Mouse (Mus musculus) layer of hippocampus, adult 11-12 months (tissue): Measurements from ENCODE around the gene Mapk9.

Source experiments
- DNase-seq: peaks from one replicate; pipeline ENCODE4 v3.0.0; 2022; ENCODE audit warnings: low spot score

Gene Mapk9

GRCm38 (mm10) chr11:49895966-49896590 lies 49.5 kb downstream of the Mapk9 start:
- no peak for DNase-seq

- no peak for DNase-seq
Measured at GRCm38 (mm10) chr11:49900043-49900442, 53.5 kb downstream of the Mapk9 start.

GRCm38 (mm10) chr11:49900962-49901658 lies 54.6 kb downstream of the Mapk9 start:
- no peak for DNase-seq

- DNase-seq = peak; percentile 66
Measured at GRCm38 (mm10) chr11:49901659-49902458, 55.3 kb downstream of the Mapk9 start, which contains the start of gene Rasgef1c. Gene Rasgef1c (plus strand): TSS chr11:49901835.

DNA sequence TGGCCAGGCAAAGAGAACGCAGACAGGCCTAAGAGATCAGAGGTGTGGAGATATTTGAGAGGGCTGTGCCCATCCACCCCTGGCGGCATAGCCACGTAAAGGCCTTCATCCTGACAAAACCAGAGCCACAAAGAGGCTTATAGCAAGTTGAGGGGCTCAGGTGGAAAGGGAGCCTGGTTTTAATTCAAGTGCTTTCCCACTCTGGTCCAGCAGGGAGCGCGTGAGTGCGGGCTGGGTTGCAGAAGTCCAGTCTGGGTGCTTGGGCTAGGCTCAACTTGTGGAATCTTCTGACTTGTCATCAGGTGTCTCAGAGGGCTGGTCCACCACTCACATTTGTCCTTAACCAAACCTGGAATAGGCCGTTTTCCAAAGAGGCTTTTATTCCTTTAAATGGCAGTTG lies 56.8 kb downstream of the Mapk9 start:
- DNase-seq = peak; percentile 80

GRCm38 (mm10) chr11:49918521-49919180 lies 72.1 kb downstream of the Mapk9 start:
- no peak for DNase-seq

DNA sequence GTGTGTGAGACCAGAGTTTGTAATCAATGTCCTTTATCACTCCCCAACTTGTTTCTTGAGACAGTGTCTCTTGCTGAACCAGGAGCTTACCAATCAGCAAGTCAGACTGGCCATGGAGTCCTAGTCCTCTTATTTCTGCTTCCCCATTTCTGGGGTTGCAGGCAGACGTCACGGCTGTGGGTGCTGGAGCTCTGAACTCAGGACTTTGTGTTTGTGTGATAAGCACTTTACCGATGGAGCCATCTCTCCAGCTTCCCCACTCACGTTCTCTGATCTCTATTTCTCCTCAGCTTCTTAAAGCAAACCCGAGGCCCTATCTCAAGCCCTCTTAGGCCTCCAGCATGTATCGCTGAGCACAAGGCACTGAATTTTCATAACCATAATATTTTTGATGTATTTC lies 72.8 kb downstream of the Mapk9 start:
- DNase-seq = no peak

GRCm38 (mm10) chr11:49923539-49923938 lies 77.0 kb downstream of the Mapk9 start:
- DNase-seq = no peak

DNA sequence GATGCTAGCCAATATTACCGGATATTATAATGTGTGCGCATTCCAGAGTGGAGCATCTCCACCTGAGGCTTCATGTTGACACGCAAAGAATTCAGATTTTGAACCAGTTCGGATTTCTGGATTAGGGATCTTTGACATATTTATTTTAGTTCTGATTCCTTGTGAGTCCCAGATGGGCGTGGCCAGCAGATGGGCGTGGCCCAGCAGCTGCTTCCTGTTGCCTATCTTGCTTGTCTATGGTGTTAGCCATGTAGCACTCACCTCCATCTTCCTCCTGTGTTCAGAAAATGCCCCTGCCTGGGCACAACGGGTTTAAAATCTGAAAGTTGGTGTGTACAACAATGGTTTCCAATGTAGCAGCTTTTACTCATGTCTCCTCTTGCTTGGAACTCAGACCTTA lies 79.6 kb downstream of the Mapk9 start:
- no peak for DNase-seq

- DNase-seq = no peak
Measured at GRCm38 (mm10) chr11:49927169-49927568, 80.6 kb downstream of the Mapk9 start.

- DNase-seq = no peak
Measured at GRCm38 (mm10) chr11:49927670-49928069, 81.1 kb downstream of the Mapk9 start.

GRCm38 (mm10) chr11:49931037-49931625 lies 84.6 kb downstream of the Mapk9 start:
- no peak for DNase-seq

DNA sequence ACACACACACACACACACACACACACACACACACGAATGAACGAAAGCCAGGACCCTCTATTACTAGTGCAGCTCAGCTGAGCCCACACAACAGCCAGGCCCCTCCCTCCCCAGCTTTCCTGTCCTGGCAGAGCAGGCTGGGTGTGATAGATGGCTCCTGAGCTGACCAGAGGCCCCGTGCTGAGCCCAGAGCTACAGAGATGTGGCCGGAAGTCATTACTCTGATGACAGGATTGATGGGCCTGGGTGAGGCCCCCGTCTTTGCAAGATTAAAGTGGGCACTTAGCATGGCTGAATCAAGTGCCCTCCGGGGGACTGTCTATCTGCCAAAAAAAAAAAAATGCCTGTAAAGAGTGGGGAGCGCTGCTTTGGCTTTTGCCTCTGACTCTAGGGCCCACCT lies 85.3 kb downstream of the Mapk9 start:
- no peak for DNase-seq

- DNase-seq = no peak
Measured at GRCm38 (mm10) chr11:49933811-49934210, 87.3 kb downstream of the Mapk9 start.

DNA sequence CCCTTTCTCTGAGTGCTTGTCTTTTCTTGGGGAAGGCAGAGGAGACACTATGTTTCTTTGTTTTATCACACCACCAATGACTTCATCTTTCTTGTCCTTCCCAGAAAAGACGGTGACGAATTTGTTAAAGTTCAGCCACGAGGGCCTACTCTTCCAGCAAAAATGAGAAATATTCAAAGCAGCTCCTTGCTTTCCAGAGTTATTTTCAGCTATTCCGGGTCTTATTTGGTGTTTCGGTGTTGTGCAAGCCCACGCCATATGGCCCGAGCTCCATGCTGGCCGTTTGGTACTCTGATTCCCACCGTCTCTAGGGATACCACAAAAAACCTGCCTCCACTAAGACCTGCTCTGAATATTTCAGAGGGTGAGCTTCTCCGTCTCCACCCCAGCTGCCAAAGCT lies 87.8 kb downstream of the Mapk9 start:
- DNase-seq = peak; percentile 34
